Mouse (Mus musculus): ENCODE measurements around the gene Lrch1. TPM values are rescaled to one million over a fixed set of nuclear protein-coding genes. Genes with fewer than 3 reads are reported as not detected.

Lrch1 gene
- polyA plus RNA-seq, 1 experiment from 2014 or later = 25.5 TPM

DNA sequence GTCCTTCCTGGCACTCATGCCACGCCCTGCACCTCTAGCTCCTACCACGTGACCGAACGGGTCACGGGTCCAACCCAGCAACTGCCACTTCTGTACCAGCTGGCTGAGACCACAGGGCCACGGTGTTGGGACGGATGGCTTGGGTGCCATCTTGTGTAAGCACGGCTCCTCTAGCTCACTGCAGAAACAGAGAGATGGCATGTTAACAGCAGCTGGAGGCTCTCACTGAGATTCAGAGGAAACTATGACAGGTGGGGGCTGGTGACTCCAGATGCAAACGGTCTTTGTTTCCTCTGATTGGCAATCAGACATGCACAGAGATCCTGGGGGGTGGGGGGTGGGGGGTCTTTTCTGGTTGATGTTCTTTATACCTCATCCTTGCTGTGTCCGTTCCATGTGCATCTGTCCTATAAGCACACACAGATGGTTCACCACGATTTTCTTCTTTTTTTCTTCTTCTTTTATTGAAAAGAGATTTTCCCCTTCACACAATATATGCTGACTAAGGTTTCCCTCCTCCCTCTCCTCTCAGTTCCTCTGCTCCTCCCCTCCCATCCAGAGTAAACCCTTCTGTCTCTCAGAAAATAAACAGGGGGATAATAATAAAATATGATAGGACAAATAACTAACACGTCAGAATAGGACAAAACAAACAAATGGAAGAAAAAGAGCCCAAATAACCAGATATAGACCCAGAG is 25.5 kb downstream of the Lrch1 start:
- peak; percentile 84 for DNase-seq (ENCODE audit: low spot score)

GRCm38 (mm10) chr14:74921471-74921870 is 26.2 kb downstream of the Lrch1 start:
- no peak for DNase-seq (ENCODE audit: low spot score)

- no peak for DNase-seq (ENCODE audit: low spot score)
These were observed 28.5 kb downstream of the Lrch1 start for GRCm38 (mm10) chr14:74919132-74919531.

DNA sequence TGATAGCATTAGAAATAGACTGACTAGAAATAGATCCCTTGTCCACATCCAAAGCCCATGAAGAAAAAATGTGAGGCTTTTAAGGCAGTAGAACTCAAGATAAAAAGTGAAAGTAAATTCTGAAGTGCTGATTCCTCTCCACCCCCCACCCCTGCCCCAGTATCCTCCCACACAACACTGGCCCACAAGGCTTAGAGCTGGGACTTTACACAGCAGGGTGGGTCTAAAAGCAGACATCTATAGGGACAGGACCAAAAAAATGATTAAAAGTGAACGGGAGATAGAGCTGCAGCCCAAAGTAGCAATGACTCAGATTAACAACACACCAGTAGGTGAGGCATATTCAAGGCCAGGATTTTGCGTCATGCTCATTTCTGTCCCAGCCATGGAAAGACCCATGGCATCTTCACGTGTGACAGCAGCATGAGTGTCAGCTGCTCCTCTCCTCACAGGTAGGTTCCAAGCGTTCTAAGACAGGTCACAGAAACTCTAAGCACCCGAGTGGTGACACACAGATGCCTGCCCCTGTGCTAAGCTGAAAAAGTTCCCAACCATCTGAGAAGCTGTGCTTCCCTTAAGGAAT is 29.1 kb downstream of the Lrch1 start:
- peak; percentile 43 for DNase-seq (ENCODE audit: low spot score)

DNA sequence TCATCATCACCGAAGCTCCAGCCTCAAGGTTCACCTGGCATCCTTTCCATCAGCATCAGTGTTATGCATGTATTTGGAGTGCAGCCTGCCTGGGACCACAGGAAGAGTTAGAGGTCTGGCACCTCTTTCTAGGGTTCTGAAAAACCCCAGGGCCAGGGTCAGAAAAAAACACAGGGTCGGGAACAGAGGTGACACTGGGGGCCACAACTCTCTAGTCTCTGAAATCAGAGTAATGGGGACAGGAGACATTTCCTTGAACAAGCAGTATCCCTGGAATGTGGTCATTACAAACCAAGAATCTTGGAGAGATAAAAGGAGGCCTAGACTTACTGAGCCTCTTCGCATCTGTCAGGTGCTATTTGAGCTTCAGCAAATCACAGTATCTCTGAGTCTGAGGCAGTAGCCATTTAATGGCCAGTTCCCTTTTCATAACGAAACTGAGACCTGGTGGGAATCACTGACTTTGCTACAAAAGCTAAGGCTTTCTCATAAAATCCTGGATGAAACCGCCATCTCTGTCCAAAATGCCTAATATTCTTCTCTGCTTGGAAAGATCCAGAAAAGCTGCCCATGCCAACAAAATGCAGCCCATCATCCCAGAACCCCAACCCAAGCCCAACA is 30.1 kb downstream of the Lrch1 start:
- no peak for DNase-seq (ENCODE audit: low spot score)

DNA sequence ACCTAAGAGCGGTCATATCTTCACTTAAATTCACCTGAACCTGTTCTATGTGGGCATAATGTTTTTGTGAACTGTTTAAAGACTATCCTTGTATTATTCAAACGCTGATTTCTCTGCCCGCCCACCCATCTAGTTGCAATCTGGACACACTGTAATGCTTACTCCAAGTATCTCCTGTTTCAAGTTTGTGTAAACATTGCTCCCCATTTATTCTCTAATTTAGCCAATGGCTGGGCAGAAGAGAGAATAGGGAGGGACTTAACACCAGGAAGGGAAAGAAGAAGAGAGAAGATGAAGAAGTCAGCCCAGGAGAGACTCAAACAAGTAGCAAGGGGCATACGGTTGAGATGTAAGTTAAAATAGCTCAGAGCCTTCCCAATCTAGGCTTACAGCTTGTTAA is 31.0 kb downstream of the Lrch1 start:
- no peak for DNase-seq (ENCODE audit: low spot score)

DNA sequence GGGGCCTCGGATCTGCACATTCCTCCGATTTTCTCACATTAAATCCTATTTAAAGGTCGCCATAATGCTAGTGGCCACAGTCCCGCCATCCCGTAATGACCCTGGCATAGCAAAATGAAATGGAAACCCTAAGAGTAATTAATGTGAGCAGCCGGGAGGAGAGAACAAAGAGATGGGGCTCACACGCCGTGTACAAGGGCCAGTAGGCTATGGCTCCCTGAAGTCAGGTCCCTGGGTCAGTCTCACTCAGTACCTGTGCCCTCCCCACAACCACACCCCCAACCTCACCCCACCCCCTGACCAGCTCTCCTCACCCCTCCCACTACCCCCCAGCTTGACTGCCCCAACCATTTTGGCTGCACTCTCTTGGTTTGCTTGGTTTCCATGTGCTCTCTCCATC is 31.6 kb downstream of the Lrch1 start:
- no peak for DNase-seq (ENCODE audit: low spot score)

- no peak for DNase-seq (ENCODE audit: low spot score)
These were observed 32.0 kb downstream of the Lrch1 start for GRCm38 (mm10) chr14:74915658-74916057.

DNA sequence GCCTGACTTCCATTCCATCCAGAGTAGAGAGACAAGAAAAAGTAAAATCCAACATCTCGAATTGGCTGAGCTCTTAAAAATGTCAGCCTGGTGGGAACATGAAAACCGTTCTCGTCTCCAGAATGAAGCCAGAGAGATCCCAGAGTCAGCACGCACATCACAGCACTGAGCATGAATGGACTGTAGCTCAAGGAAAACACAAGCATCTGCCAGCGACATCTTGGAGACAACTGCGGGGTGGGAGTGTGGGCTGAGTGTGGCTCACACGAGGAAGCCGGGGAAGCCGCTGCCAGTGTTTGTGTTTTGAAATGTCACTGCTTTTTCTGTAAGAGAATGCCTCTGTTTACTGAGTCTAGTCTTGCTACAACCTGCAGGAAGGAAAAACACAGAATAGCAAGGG is 32.7 kb downstream of the Lrch1 start:
- DNase-seq (ENCODE audit: low spot score) = no peak

GRCm38 (mm10) chr14:74913381-74914230 is 34.1 kb downstream of the Lrch1 start:
- no peak for DNase-seq (ENCODE audit: low spot score)

- no peak for DNase-seq (ENCODE audit: low spot score)
These were observed 37.3 kb downstream of the Lrch1 start for GRCm38 (mm10) chr14:74910363-74910762.

DNA sequence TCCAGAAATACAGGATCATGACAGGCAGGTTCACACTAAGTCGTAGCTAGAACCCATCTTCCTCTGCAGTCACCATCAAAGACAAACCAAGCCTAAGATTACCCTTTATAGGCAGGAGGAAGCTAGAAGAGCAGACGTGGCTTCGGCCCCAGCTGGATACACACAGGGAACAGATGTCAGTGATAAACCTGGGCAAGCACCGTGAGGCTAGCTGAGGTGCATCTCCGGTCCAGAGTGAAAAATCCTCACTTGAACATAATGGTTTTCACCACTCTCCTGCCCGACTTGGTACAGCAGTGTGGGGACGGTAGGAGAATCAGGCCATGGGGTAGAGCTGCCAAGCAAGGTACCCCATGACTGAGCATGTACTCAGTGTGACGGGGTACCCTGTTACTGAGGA is 38.7 kb downstream of the Lrch1 start:
- DNase-seq (ENCODE audit: low spot score) = peak; percentile 35

DNA sequence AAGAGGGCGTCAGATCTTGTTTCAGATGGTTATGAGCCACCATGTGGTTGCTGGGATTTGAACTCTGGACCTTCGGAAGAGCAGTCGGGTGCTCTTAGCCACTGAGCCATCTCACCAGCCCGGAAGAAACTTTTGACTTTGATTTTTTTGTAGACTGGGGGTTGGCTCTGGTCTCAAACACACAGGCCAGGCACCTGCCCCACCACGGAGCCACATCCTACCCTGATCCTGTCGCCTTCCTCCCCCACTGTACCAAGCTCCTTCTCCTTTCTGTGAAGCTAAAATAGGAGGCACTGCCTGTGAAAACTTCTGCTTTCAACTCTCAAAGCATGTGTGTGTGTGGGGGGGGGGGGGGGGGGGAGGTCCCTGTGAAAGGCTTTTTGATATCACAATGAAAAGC is 39.4 kb downstream of the Lrch1 start:
- peak; percentile 67 for DNase-seq (ENCODE audit: low spot score)

DNA sequence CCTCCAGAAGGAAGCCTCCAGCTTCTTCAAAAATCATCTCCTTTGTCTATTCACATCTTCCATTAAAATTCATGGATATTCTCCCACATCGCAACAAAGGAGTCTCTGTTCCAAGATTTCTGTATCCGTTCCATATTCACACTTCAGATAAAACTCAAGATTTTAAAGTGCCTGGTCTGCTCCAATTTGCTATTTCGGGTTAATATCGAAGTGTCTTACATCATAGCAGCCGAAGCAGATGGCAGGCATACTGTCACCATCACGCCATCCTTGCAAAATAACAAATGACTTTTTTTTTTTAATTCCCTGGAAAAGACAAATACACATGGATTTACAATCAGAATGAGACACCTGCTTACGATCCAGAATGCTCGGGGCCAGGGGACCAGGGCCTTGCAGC is 40.0 kb downstream of the Lrch1 start:
- DNase-seq (ENCODE audit: low spot score) = no peak

- no peak for DNase-seq (ENCODE audit: low spot score)
These were observed 41.7 kb downstream of the Lrch1 start for GRCm38 (mm10) chr14:74905990-74906389.

DNA sequence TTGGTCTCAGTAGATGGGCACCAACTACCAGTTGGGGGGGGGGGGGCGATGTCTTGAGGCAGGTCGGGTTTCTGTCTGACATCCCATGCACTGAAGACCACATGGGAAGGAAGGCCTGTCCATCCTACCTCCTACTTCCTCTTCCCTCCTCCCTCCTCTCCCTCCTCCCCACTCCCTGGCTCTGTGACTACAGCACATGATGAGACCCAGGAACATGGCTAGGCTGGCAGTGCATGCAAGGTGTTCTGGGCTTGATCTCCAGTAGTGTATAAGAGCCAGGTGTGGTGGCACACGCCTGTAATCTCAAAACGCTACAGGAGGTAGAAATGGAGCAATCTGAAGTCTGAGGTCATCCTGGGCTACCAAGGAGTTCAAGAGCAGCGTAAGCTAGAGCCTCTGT is 43.2 kb downstream of the Lrch1 start:
- no peak for DNase-seq (ENCODE audit: low spot score)

- DNase-seq (ENCODE audit: low spot score) = no peak
These were observed 44.6 kb downstream of the Lrch1 start for GRCm38 (mm10) chr14:74903047-74903446.

- DNase-seq (ENCODE audit: low spot score) = no peak
These were observed 46.8 kb downstream of the Lrch1 start for GRCm38 (mm10) chr14:74900705-74901369.

GRCm38 (mm10) chr14:74899953-74900704 is 47.5 kb downstream of the Lrch1 start:
- DNase-seq (ENCODE audit: low spot score) = no peak

DNA sequence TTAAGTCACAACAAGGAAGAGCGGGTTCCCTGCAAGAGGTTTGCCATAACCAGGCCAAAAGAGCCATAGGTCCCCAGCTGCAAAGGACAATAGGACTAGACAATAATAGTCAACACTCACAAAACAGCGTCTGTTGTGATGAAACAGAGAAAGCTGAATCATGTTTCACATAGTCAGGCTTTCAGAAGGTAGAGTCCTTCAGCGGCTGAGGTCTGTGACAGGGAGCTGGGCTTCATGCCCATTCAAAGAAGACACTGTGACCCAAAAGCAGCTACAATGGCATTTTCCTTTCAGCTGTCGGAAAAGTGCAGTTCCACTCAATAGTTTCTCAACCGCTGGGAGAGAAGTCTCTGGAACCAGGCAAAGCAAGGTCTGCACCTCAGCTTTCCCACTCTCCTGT is 48.7 kb downstream of the Lrch1 start:
- DNase-seq (ENCODE audit: low spot score) = no peak

DNA sequence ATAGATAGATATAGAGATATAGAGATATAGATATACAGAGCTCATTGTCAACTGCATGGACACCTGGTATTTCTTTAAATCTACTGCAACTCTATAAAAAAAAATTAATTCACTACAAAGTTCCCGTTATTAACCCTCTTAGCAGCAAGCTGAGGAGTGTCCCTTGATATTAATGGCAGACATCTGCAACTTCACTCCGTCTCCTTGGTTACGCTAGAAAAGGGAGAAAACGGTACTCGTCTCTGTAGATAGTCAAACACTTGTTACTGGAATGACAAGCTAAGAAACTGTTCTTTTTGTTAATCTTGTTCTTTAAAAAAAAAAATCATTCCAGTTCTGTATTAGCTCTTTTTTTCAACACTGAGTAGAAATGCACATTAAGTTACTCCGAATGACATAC is 54.0 kb downstream of the Lrch1 start:
- DNase-seq (ENCODE audit: low spot score) = no peak

All from thymus, postnatal 0 days (tissue).